Mouse (Mus musculus) small intestine, adult 2 months (tissue): ENCODE results near the gene Ankrd53.

Experiments used
- CTCF ChIP-seq: fragments of 200-500 bp; IDR thresholded peaks from 2 replicates; pipeline ENCODE4 v1.5.1; 2012; ENCODE audit warnings: low read depth, mild to moderate bottlenecking, control low read depth, inconsistent platforms, low read length, moderate library complexity, mixed read lengths; ENCODE audit not compliant: insufficient replicate concordance, insufficient read length; ENCODE audit errors: extremely low read depth
- POLR2A ChIP-seq: fragments of 200-500 bp; IDR thresholded peaks from 2 replicates; pipeline ENCODE4 v1.6.1; 2012; ENCODE audit warnings: low read depth, mild to moderate bottlenecking, control low read depth, inconsistent platforms, low read length, moderate library complexity

DNA sequence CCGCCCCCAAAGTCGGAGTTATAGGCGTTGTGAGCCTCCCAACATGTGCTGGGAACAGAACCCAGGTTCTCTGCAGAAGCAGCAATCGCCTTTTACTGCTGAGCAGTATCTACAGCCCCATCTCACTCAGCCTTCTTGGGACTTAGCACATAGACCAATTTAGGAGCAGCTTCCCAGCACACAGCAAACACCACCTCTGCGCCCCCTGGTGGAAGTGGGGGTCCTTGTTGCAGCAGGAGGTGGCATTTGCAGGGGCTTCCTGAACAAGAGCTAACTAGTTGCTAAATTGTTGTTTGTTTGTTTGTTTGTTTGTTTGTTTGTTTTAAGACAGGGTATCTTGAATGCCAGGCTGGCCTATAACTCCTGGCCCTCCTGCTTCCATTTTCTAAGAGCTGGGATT, 31.3 kb upstream of the Ankrd53 start:
- no peak for TF ChIP-seq POLR2A
- TF ChIP-seq CTCF, result peak; percentile 72; the same call in 1 of the 2 replicates
